Mouse (Mus musculus): Measurements from ENCODE around the gene Col25a1. TPM values are rescaled to one million over a fixed set of nuclear protein-coding genes. Genes with fewer than 3 reads are reported as not detected.
A peak's percentile ranks its signal among the peaks of the same experiment; 100 is the strongest.

Gene Col25a1
- polyA plus RNA-seq (2015; fragmentation: Nextera tagmentation; extraction: Ambion mirVana): 3.4 and 3.6 TPM in 2 replicates

DNA sequence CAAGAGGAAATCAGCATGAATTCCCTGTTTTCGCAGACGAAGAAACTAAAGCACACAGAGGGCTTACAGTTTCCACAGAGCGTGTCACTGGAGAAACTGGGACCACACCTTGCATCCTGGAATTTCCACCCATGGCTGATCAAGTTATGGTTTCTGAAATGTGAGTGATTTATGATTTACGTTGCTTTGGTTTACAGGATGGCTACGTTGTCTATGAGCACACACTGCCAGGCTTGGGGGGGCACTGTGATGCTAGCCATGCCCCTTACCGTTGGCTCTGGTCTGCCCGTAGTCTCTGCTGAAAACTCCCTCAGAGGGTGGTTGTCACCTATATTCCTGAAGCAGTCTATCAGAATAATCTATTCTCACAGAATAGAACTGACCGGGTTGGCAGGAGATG is at the start of gene Col25a1:
TSS of gene Col25a1 (plus strand) at position 301 of the 400 bp plus-strand sequence.
- no peak within 1 kb of the TSS for H3K9ac ChIP-seq
- no peak within 1 kb of the TSS for H3K4me2 ChIP-seq
- ATAC-seq (ENCODE audit: low FRiP score): no peak
- H3K9me3 ChIP-seq: no peaks in the 10 kb centered on the region
- peaks cover 9% of the 10 kb centered on the region for H3K4me1 ChIP-seq (replicated peaks)
- no peaks in the 10 kb centered on the region for H3K27me3 ChIP-seq
- no peak within 1 kb of the TSS for H3K4me3 ChIP-seq
- H3K27ac ChIP-seq: no peak within 1 kb of the TSS
- no peaks in the 10 kb centered on the region for H3K36me3 ChIP-seq
- WGBS: 91% methylated on average over 8 of the region's 8 CpGs

DNA sequence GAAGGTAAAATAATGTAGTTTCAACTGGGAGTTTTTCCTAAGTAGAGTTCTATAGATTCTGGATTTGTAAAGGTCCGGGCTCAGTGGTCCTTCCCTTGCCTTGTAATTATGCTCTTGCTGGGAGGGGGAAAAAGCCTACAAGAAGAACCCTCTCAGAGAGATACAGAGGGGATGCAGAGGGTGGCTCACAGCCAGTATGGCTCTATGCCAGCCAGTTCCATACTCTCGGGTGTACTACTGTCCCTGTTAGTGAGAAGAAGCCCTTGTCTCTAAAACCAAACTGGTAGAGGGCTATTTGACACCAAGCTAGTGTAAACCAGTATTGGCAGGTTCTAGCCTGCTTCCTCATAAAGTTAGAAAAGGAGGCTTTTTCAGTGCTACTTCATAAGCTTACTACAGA is 48.0 kb upstream of the Col25a1 start:
- Histone ChIP-seq H3K4me2 (no peak overlapping the region), H3K27me3 (no peaks in the 10 kb centered on the region), H3K9ac (no peak overlapping the region), H3K4me1 (replicated peaks) (no peaks in the 10 kb centered on the region), H3K27ac (no peak overlapping the region), H3K36me3 (no peaks in the 10 kb centered on the region), H3K9me3 (no peaks in the 10 kb centered on the region), H3K4me3 (no peak overlapping the region)
- 63% methylated on average over 2 of the region's 2 CpGs for WGBS
- ATAC-seq (ENCODE audit: low FRiP score): no peak

DNA sequence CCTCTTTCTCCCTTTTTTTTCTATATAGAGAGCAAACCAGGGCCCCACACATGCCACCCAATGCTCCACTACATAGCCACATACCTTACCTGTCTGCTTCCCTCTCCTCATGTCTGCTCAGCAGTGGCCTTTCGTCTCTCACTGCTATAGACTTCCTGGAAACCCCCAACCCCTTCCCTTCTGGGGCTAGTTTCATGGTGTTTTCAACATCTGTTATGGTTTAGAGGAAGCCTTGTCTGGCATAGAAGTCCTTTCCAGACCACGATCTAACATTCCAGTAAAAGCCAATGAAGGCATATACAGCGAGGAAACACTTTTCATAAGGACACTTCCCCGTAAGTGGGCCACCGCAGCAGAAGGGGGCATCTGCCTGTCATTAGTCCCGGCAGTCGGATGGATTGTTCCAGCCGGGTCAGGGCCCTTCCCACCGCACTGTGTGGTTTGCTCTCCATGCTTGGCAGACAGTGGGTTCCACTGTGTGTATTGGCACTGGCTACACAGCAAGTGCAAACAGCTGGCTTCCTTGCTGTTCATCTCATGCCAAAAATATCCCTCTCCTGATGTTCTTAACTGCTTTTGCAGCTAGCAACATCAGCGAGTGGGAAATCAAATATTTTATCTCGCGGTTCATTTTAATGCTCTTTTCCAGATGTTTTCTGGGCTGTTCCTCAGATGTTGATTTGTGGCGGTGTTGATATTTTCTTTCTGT is 44.8 kb upstream of the Col25a1 start:
- no peak overlapping the region for H3K4me2 ChIP-seq
- H3K4me1 ChIP-seq (replicated peaks): no peaks in the 10 kb centered on the region
- 78% methylated on average over 13 of the region's 13 CpGs for WGBS
- no peak overlapping the region for H3K4me3 ChIP-seq
- no peaks in the 10 kb centered on the region for H3K9me3 ChIP-seq
- ATAC-seq (ENCODE audit: low FRiP score): no peak
- H3K9ac ChIP-seq: no peak overlapping the region
- no peak overlapping the region for H3K27ac ChIP-seq
- H3K36me3 ChIP-seq: no peaks in the 10 kb centered on the region
- no peaks in the 10 kb centered on the region for H3K27me3 ChIP-seq

DNA sequence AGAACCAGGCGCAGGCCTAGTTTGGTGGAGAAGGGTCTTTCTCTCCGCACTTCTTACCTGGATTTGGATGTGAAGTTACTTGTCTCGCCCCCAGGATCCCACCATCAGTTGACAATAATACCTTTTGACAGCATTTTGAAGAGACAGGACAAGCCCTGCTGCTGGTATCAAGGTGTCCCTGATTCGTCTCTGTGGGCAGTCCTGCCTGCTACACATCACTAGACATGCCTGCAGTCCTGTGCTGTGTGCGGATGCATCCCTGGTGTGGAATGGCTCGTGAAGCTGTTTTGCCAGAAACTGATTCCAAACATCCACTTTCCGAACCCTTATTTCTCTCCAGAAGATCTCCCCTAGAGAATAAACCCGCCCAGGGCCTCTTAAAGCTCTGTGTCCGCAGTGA is 43.8 kb upstream of the Col25a1 start:
- no peak overlapping the region for H3K9ac ChIP-seq
- no peak for ATAC-seq (ENCODE audit: low FRiP score)
- no peaks in the 10 kb centered on the region for H3K27me3 ChIP-seq
- no peaks in the 10 kb centered on the region for H3K4me1 ChIP-seq (replicated peaks)
- H3K4me3 ChIP-seq: no peak overlapping the region
- H3K27ac ChIP-seq: no peak overlapping the region
- H3K9me3 ChIP-seq: no peaks in the 10 kb centered on the region
- H3K4me2 ChIP-seq: no peak overlapping the region
- 84% methylated on average over 9 of the region's 9 CpGs for WGBS
- H3K36me3 ChIP-seq: no peaks in the 10 kb centered on the region

DNA sequence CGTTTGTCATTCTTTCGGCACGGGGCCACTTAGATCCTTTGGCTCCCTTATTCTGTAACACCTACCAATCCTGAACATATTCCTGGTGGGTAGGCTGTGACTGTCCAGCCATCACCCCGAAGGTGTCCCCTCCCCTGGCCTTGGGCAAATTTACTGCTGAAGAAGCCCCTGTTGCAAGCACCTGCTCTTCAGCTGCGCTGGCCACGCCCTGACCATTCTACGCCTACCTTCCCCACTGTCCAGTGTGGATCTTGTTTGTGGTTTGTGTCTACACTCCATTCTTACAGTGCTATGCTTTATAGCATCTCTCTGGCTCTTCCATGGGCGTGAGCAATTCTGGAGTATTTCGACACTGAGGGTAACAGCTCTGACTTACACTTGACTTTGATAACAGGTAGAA is 42.6 kb upstream of the Col25a1 start:
- Histone ChIP-seq H3K4me1 (replicated peaks) (no peaks in the 10 kb centered on the region), H3K9ac (no peak overlapping the region), H3K27me3 (no peaks in the 10 kb centered on the region), H3K9me3 (no peaks in the 10 kb centered on the region), H3K4me2 (no peak overlapping the region), H3K36me3 (no peaks in the 10 kb centered on the region), H3K4me3 (no peak overlapping the region), H3K27ac (no peak overlapping the region)
- no peak for ATAC-seq (ENCODE audit: low FRiP score)
- WGBS: 89% methylated on average over 9 of the region's 9 CpGs

DNA sequence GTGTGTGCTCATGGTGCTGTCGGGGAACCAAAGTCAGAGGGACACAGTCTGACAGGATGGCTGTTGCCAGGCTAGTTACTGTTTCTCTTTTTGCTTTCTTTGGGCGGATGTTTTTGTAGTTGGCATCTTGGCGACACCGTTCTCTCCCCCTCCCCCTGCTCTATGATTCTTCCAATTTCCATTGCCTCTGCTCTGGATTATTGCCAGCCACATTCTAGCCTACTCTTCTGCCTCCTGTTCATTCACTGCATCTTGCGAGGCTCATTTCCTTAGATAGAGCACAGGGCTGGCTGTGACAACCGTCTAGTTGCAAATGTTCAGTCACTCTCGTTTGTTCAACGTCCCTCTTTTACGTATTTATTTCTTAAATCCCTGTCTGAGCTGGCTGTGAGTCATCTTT is 40.8 kb upstream of the Col25a1 start:
- Histone ChIP-seq H3K4me1 (replicated peaks) (no peaks in the 10 kb centered on the region), H3K36me3 (no peaks in the 10 kb centered on the region), H3K9ac (no peak overlapping the region), H3K9me3 (no peaks in the 10 kb centered on the region), H3K27ac (no peak overlapping the region), H3K4me3 (no peak overlapping the region), H3K27me3 (no peaks in the 10 kb centered on the region), H3K4me2 (no peak overlapping the region)
- no peak for ATAC-seq (ENCODE audit: low FRiP score)
- 79% methylated on average over 9 of the region's 9 CpGs for WGBS

DNA sequence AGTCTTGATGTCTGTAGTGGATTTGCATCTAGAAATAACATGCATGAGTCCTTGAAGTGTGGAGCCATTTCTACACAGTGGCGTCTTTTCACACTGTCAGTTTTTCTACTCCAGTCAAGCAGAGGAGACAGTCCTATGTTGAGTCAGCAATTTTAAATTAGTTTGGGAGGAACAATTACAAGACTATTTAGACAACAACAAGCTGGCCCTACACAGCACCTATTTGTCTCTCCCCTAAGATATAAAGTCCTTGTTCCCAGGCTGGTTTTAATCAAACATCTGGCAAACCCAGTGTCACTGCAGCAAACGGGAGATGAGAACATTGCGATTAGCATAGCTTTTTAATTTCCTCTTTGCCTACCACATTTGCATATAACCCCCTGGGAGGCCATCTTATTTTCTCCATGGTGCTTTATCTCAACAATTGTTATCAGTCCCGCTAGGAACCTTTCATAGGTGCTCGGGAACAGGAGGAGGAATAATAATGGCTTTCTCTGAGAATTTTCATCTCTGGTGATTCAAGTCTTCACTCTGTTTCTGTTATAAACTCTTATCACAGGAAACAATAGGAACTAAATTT is 37.1 kb upstream of the Col25a1 start:
- WGBS: 34% methylated on average over 5 of the region's 5 CpGs
- H3K36me3 ChIP-seq: no peaks in the 10 kb centered on the region
- ATAC-seq (ENCODE audit: low FRiP score): 0 out of 2 replicates have a peak, but pooled peaks have one; percentile 36
- H3K9ac ChIP-seq: no peak overlapping the region
- H3K4me2 ChIP-seq: no peak overlapping the region
- no peaks in the 10 kb centered on the region for H3K27me3 ChIP-seq
- no peaks in the 10 kb centered on the region for H3K4me1 ChIP-seq (replicated peaks)
- no peak overlapping the region for H3K4me3 ChIP-seq
- H3K9me3 ChIP-seq: no peaks in the 10 kb centered on the region
- H3K27ac ChIP-seq: 0 out of 2 replicates have a peak overlapping the region, but pooled peaks have one; percentile 24

DNA sequence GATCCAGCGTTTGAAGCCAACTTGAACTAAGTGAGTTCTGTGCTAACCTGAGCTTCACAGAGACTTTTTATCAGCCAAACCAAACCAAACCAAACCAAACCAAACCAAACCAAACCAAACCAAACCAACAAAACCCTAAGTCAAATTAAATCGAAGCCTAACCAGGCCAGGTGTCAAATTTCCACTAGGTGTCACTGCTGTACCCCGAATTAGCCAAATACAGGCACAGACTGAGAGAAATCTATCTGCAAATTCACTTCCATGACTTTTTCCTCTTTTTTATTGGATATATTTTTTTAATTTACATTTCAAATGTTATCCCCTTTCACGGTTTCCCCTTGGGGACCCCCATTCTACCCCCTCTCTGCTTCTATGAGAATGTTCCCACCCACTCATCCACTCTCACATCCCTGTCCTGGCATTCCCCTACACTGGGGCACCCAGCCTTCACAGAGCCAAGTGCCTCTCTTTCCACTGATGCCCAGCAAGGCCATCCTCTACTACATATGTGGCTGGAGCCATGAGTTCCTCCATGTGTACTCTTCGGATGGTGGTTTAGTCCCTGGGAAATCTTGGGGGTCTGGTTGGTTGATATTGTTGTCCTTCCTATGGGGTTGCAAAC is 36.0 kb upstream of the Col25a1 start:
- Histone ChIP-seq H3K27ac (no peak overlapping the region), H3K4me2 (no peak overlapping the region), H3K4me3 (no peak overlapping the region), H3K4me1 (replicated peaks) (no peaks in the 10 kb centered on the region), H3K27me3 (no peaks in the 10 kb centered on the region), H3K9ac (no peak overlapping the region), H3K36me3 (no peaks in the 10 kb centered on the region), H3K9me3 (no peaks in the 10 kb centered on the region)
- WGBS: 47% methylated on average over 5 of the region's 5 CpGs
- peak; percentile 59; the same call in 1 of the 2 replicates for ATAC-seq (ENCODE audit: low FRiP score)

DNA sequence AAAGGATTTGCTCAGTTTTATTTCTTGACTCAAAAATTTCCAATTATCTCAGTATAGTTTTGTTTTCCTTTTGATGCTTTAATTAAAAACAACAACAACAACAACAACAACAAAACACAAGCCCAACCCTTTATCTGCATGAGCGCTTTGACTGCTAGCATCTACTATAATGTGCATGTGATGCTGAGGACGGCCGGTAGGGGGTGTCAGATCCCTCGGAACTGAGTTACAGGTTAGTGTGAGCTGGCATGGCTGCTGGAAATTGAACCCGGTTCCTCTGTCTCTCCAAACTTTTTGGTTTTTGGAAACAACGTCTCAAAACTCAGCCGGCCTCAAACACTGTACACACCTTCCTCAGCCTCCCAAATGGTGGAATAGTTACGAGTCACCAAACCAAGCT is 27.8 kb upstream of the Col25a1 start:
- Histone ChIP-seq H3K4me2 (no peak overlapping the region), H3K36me3 (no peaks in the 10 kb centered on the region), H3K27me3 (no peaks in the 10 kb centered on the region), H3K4me3 (no peak overlapping the region), H3K27ac (no peak overlapping the region), H3K4me1 (replicated peaks) (no peaks in the 10 kb centered on the region), H3K9me3 (no peaks in the 10 kb centered on the region), H3K9ac (no peak overlapping the region)
- 74% methylated on average over 8 of the region's 8 CpGs for WGBS
- no peak for ATAC-seq (ENCODE audit: low FRiP score)

DNA sequence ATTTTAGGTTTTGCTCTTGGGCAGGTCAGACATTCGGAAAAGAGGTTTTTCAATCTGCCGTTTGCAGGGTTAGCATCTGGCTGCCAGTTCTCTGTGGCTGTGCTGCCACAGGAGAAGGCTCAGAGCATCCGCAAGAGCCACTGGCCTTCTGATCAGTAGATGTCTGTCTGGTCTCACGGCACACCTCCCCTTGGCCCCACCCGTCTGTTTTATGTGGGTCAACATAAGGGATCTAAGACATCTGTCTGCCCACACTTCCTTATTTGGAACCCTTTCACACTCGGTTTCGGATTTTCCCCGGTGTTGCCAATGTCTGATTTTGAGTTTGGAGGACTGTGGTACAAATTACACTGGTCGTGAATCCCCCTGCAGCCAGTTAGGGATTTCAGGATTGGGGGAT is 26.8 kb upstream of the Col25a1 start:
- Histone ChIP-seq H3K4me1 (replicated peaks) (no peaks in the 10 kb centered on the region), H3K9ac (no peak overlapping the region), H3K9me3 (no peaks in the 10 kb centered on the region), H3K4me3 (no peak overlapping the region), H3K36me3 (no peaks in the 10 kb centered on the region), H3K27me3 (no peaks in the 10 kb centered on the region), H3K4me2 (no peak overlapping the region), H3K27ac (no peak overlapping the region)
- 84% methylated on average over 9 of the region's 9 CpGs for WGBS
- no peak for ATAC-seq (ENCODE audit: low FRiP score)

DNA sequence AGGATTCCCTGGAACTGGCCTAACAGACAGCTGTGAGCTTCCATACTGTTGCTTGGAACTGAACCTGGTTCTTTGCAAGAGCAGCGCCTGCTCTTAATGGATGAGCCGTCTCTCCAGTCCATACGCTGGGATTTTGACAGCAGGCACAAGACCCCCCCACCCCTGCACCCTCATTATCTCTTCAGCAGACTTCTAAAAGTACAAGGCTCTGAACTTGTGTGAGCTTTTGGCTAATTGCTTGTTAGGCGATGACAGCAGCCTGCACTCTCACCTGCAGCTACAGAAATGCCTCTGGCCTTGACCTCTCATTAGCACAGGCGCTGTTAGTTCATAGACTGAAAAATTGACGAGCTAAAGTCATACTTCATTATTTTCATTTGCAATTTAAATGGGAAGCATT is 14.4 kb upstream of the Col25a1 start:
- 87% methylated on average over 6 of the region's 6 CpGs for WGBS
- ATAC-seq (ENCODE audit: low FRiP score): no peak

DNA sequence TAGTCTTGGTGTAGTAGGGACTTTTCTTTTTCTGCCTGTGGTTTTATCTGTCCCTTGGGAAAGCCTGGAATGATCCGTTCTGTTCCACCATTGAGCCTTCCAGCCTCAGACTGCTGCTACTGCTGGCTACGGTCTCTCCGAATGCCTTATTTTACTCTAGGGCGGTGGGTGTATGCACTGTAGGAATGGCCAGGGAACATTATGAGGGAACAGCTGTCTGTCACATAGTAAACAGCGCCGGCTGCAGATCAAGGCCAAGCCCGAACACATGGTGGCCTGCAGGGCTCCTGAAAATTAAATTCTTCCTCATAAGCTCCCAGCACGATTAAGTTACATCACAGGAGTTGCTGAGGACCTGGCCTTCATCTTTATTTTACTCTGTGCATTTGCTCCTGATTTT is 3.5 kb upstream of the Col25a1 start:
- 69% methylated on average over 8 of the region's 8 CpGs for WGBS
- peak; percentile 27; the same call in 1 of the 2 replicates for ATAC-seq (ENCODE audit: low FRiP score)
- no peaks in the 10 kb centered on the region for H3K36me3 ChIP-seq
- no peak overlapping the region for H3K4me3 ChIP-seq
- no peak overlapping the region for H3K9ac ChIP-seq
- H3K4me2 ChIP-seq: no peak overlapping the region
- H3K4me1 ChIP-seq (replicated peaks): peaks cover 9% of the 10 kb centered on the region
- no peaks in the 10 kb centered on the region for H3K9me3 ChIP-seq
- H3K27ac ChIP-seq: no peak overlapping the region
- no peaks in the 10 kb centered on the region for H3K27me3 ChIP-seq

More for the DNA sequence above, 14.4 kb upstream of the Col25a1 start:
- no peak overlapping the region for H3K4me2 ChIP-seq
- H3K9ac ChIP-seq: no peak overlapping the region
- H3K27ac ChIP-seq: no peak overlapping the region
- H3K9me3 ChIP-seq: no peaks in the 10 kb centered on the region
- no peaks in the 10 kb centered on the region for H3K27me3 ChIP-seq
- H3K4me3 ChIP-seq: no peak overlapping the region
- no peaks in the 10 kb centered on the region for H3K4me1 ChIP-seq (replicated peaks)
- H3K36me3 ChIP-seq: no peaks in the 10 kb centered on the region

DNA sequence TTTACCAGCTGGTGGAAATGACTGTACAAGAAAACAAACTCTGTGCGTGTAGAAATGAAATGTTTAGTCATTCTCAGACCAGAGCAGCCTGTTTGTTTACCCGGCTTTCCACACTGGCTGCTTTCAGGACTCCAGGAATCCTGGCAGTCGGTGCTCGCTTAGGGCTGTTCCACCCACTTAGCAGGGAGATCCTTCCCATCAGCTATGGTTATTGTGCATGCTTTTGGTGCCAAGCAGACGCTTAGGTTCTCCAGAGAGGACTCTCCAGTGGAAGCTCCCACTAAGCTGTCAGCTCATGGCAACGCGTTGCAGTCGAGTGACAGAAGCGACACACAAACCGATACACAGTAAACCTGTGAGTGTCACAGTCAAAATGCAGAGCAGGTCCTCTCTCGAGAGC is 2.7 kb upstream of the Col25a1 start:
- Histone ChIP-seq H3K27ac (no peak overlapping the region), H3K4me2 (no peak overlapping the region), H3K4me3 (no peak overlapping the region), H3K4me1 (replicated peaks) (peaks cover 9% of the 10 kb centered on the region), H3K9ac (no peak overlapping the region), H3K9me3 (no peaks in the 10 kb centered on the region), H3K27me3 (no peaks in the 10 kb centered on the region), H3K36me3 (no peaks in the 10 kb centered on the region)
- ATAC-seq (ENCODE audit: low FRiP score): peak; percentile 58; the same call in 1 of the 2 replicates
- WGBS: 76% methylated on average over 11 of the region's 11 CpGs

Data from hindbrain, embryonic 13.5 days (tissue).